31 mouse cellular contexts compared by ENCODE assay signal in genomic region chr11:33119556-33119955, GRCm38 (mm10). TPM values are rescaled to one million over a fixed set of nuclear protein-coding genes. Genes with fewer than 3 reads are reported as not detected.
A peak's percentile ranks its signal among the peaks of the same experiment; 100 is the strongest.
DNase-seq lines count a peak whose midpoint lies in the region; ATAC-seq and TF ChIP-seq lines count a peak whose summit lies in the region.
"Had no signal": no experiment of that assay in that cellular context is flagged by ENCODE, and none has a peak within 500 bp of the region (broad histone marks: within the 10 kb centered on the region; RNA-seq: fewer than 3 reads in every experiment).

No protein-coding gene starts in this region.

- peaks cover 14% of the 10 kb centered on the region for H3K4me1 ChIP-seq in kidney, embryonic 15.5 days
- peaks cover 47% of the 10 kb centered on the region for H3K4me1 ChIP-seq in limb, embryonic 10.5 days

- no peak overlapping the region for H3K9ac ChIP-seq in kidney, embryonic 15.5 days
- H3K9ac ChIP-seq: embryonic facial prominence, embryonic 13.5 days; forebrain, embryonic 12.5 days; forebrain, embryonic 15.5 days; heart, embryonic 13.5 days; hindbrain, embryonic 14.5 days had no signal

- no peak overlapping the region for H3K4me2 ChIP-seq in kidney, embryonic 15.5 days
- H3K4me2 ChIP-seq: embryonic facial prominence, embryonic 13.5 days; forebrain, embryonic 12.5 days; forebrain, embryonic 15.5 days; heart, embryonic 13.5 days; hindbrain, embryonic 14.5 days had no signal

- WGBS in kidney, embryonic 15.5 days = 57% methylated on average over 8 of the region's 8 CpGs
- 82% methylated on average over 8 of the region's 8 CpGs for WGBS in limb, embryonic 10.5 days

- TF ChIP-seq CTCF in gastrocnemius, adult 2 months (IDR thresholded peaks at IDR 0.05) = no peak

- intact Hi-C loops in gastrocnemius, adult 2 months (cut with DNase I) = no loop called here

- no peak for ATAC-seq in kidney, embryonic 15.5 days (replicated peaks; ENCODE audit: low FRiP score)
- ATAC-seq: forebrain, embryonic 15.5 days; hindbrain, postnatal 0 days; inflammation-experienced regulatory T-cells, adult 6 months had no signal

- no peaks in the 10 kb centered on the region for H3K36me3 ChIP-seq in kidney, embryonic 15.5 days
- no peaks in the 10 kb centered on the region for H3K36me3 ChIP-seq in limb, embryonic 10.5 days
- H3K36me3 ChIP-seq: embryonic facial prominence, embryonic 10.5 days; forebrain, embryonic 12.5 days; forebrain, embryonic 15.5 days; heart, embryonic 10.5 days; heart, embryonic 13.5 days had no signal

- peaks cover 10% of the 10 kb centered on the region for H3K27me3 ChIP-seq in kidney, embryonic 15.5 days
- H3K27me3 ChIP-seq in limb, embryonic 10.5 days (ENCODE audit: low read depth, poor library complexity, severe bottlenecking) = 0 out of 2 replicates have a peak, but pooled peaks cover 6% of the 10 kb centered on the region
- H3K27me3 ChIP-seq: CH12.LX had no signal

- H3K9me3 ChIP-seq in kidney, embryonic 15.5 days (replicated peaks) = no peaks in the 10 kb centered on the region
- H3K9me3 ChIP-seq in limb, embryonic 10.5 days (replicated peaks) = no peaks in the 10 kb centered on the region
- H3K9me3 ChIP-seq: embryonic facial prominence, embryonic 10.5 days; embryonic facial prominence, embryonic 13.5 days; forebrain, embryonic 12.5 days; forebrain, embryonic 15.5 days; heart, embryonic 10.5 days; heart, embryonic 13.5 days had no signal

- DNase-seq in gastrocnemius, adult 2 months = no peak
- DNase-seq in gastrocnemius, postnatal 25 days = no peak
- DNase-seq in kidney, adult 8-10 months = peak; percentile 11 to 42
- peak; percentile 14 to 66 for DNase-seq in kidney, postnatal 25 days
- DNase-seq in kidney, adult 11 months = no peak
- no peak for DNase-seq in limb, embryonic 10.5 days (ENCODE audit: low spot score)
- DNase-seq in ovary, postnatal 36 days (ENCODE audit: low spot score) = no peak
- DNase-seq: adrenal gland, adult 2 months; adrenal gland, postnatal 25 days; B cell, adult 2 months; cerebellum, adult 11-12 months; cerebellum, adult 8-10 months; cerebellum, postnatal 10 days; cerebellum, postnatal 36 days; embryo, embryonic 11 days; heart, adult 2 months; heart, postnatal 14 days; heart, postnatal 4 days had no signal

- H3K27ac ChIP-seq in gastrocnemius, adult 2 months = peak overlapping the region; percentile 17; the same call in 1 of the 2 replicates
- H3K27ac ChIP-seq in kidney, embryonic 15.5 days = no peak overlapping the region
- H3K27ac ChIP-seq in limb, embryonic 10.5 days = peak overlapping the region; percentile 26; the same call in 1 of the 2 replicates
- H3K27ac ChIP-seq: embryonic facial prominence, embryonic 10.5 days; embryonic facial prominence, embryonic 13.5 days; forebrain, embryonic 12.5 days; forebrain, embryonic 15.5 days; heart, adult 2 months; heart, embryonic 10.5 days; heart, embryonic 13.5 days; hindbrain, embryonic 14.5 days; hindbrain, postnatal 0 days had no signal

- H3K4me3 ChIP-seq in gastrocnemius, adult 2 months = no peak overlapping the region
- H3K4me3 ChIP-seq in kidney, embryonic 15.5 days (replicated peaks) = no peak overlapping the region
- no peak overlapping the region for H3K4me3 ChIP-seq in limb, embryonic 10.5 days
- H3K4me3 ChIP-seq: embryonic facial prominence, embryonic 10.5 days; embryonic facial prominence, embryonic 13.5 days; erythroblast, embryonic 14.5 days; forebrain, embryonic 12.5 days; forebrain, embryonic 15.5 days; heart, adult 2 months; heart, embryonic 10.5 days; heart, embryonic 13.5 days had no signal

RNA-seq across cellular contexts. Expression of gene Fgf18, which starts 27.6 kb away (rescaled TPM):
- total RNA-seq in gastrocnemius, adult 2 months (2021) = 1 to 10 TPM in 1 of 2 experiments, under 1 TPM in 1; 0.89 to 2.5 TPM
- 1 to 10 TPM; 1.8 to 2.0 TPM for total RNA-seq in gastrocnemius, postnatal 25 days (2021)
- 2.5 and 4.3 TPM in 2 replicates for polyA plus RNA-seq in kidney, embryonic 15.5 days (2015; fragmentation: Nextera tagmentation; extraction: Ambion mirVana)
- 1.7 and 5.7 TPM in 2 replicates for polyA plus RNA-seq in limb, embryonic 10.5 days (2016; fragmentation: Nextera tagmentation; extraction: Ambion mirVana)
- total RNA-seq: CH12.LX; granulocyte monocyte progenitor cell, adult 5-6 weeks had no signal
- polyA plus RNA-seq: erythroblast, embryonic 14.5 days; inflammation-experienced regulatory T-cells, adult 6 months had no signal

RNA-seq across cellular contexts. Expression of gene Npm1, which starts 43.5 kb away (rescaled TPM):
- 100 to 1,000 TPM; 129 to 144 TPM for total RNA-seq in gastrocnemius, adult 2 months (2021)
- 100 to 1,000 TPM; 103 to 105 TPM for total RNA-seq in gastrocnemius, postnatal 25 days (2021)
- 1,128 and 1,268 TPM in 2 replicates for polyA plus RNA-seq in kidney, embryonic 15.5 days (2015; fragmentation: Nextera tagmentation; extraction: Ambion mirVana)
- polyA plus RNA-seq in limb, embryonic 10.5 days (2016; fragmentation: Nextera tagmentation; extraction: Ambion mirVana) = 1,479 and 1,796 TPM in 2 replicates

Comparison
In these comparisons a context has a peak if more than half of its experiments do, and no peak if none do; other contexts are left out.
1. DNase-seq: peak in kidney, adult 8-10 months (2 of 2) and kidney, postnatal 25 days (2 of 2); none in gastrocnemius, adult 2 months (single experiment), gastrocnemius, postnatal 25 days (single experiment), kidney, adult 11 months (single experiment), limb, embryonic 10.5 days (single experiment) and ovary, postnatal 36 days (single experiment).